Mouse (Mus musculus) liver, embryonic 14.5 days (tissue): ENCODE data around the gene Tenm2. TPM values are rescaled to one million over a fixed set of nuclear protein-coding genes. Genes with fewer than 3 reads are reported as not detected.
A peak's percentile ranks its signal among the peaks of the same experiment; 100 is the strongest.

ENCODE experiments used
- ATAC-seq: fragments of 200-750 bp; cut with Nextera tagmentation; 2 replicates; pipeline ENCODE4 v1.8.0; 2017; ENCODE audit warnings: moderate number of reproducible peaks, mild to moderate bottlenecking, moderate library complexity; ENCODE audit not compliant: insufficient read depth
- DNase-seq, 3 experiments: peaks; one replicate each; pipeline ENCODE4 v3.0.0-alpha.2; 2012 to 2013; ENCODE audit warnings: low read depth in 3 of 3, low spot score in 3 of 3
- H3K27ac ChIP-seq: fragments of 300-500 bp; sonication (generic); 2 replicates; pipeline ENCODE4 v1.5.1; 2014; ENCODE audit warnings: moderate library complexity, mild to moderate bottlenecking, control low read depth, inconsistent platforms
- H3K27me3 ChIP-seq: fragments of 300-500 bp; sonication (generic); 2 replicates; pipeline ENCODE4 v1.6.1; 2014; ENCODE audit warnings: mild to moderate bottlenecking, low read length, moderate library complexity; ENCODE audit not compliant: control insufficient read depth, insufficient read depth
- H3K36me3 ChIP-seq: fragments of 300-500 bp; sonication (generic); replicated peaks from 2 replicates; pipeline ENCODE4 v1.6.1; 2014; ENCODE audit warnings: low read depth; ENCODE audit not compliant: control insufficient read depth, insufficient read depth
- H3K4me1 ChIP-seq, 2 experiments: fragments of 200-500 bp in 1 of 2; fragments of 300-500 bp in 1 of 2; sonication (generic) in 1 of 2; replicated peaks; 2 replicates each; pipeline ENCODE4 v1.6.1; 2012 to 2014; ENCODE audit warnings: antibody characterized with exemption in 1 of 2, inconsistent platforms in 1 of 2, low read length in 1 of 2; ENCODE audit not compliant: control insufficient read depth in 2 of 2, insufficient read depth in 2 of 2
- H3K4me2 ChIP-seq: fragments of 300-500 bp; sonication (generic); 2 replicates; pipeline ENCODE4 v1.6.1; 2014; ENCODE audit warnings: low read depth, mild to moderate bottlenecking, control low read depth, moderate library complexity
- H3K4me3 ChIP-seq, 2 experiments: fragments of 200-500 bp in 1 of 2; fragments of 300-500 bp in 1 of 2; sonication (generic) in 1 of 2; 2 replicates each; pipeline ENCODE4 v1.5.1; 2012 to 2014; ENCODE audit warnings: low read depth in 2 of 2, low read length in 2 of 2, mild to moderate bottlenecking in 2 of 2, control low read depth in 1 of 2, inconsistent platforms in 1 of 2, moderate library complexity in 1 of 2; ENCODE audit not compliant: insufficient read depth in 1 of 2
- H3K9ac ChIP-seq: fragments of 300-500 bp; sonication (generic); replicated peaks from 2 replicates; pipeline ENCODE4 v1.6.1; 2014; ENCODE audit warnings: mild to moderate bottlenecking, control low read depth, moderate library complexity
- H3K9me3 ChIP-seq: fragments of 300-500 bp; sonication (generic); 2 replicates; pipeline ENCODE4 v1.6.1; 2016; ENCODE audit warnings: low read length, mixed read lengths; ENCODE audit not compliant: control insufficient read depth
- CTCF ChIP-seq: IDR thresholded peaks from 2 replicates; pipeline ENCODE4 v1.5.1; 2016; ENCODE audit warnings: antibody characterized with exemption, low read depth, control low read depth
- EP300 ChIP-seq: IDR thresholded peaks from 2 replicates; pipeline ENCODE4 v1.6.1; 2016; ENCODE audit warnings: antibody characterized with exemption, low read depth
- WGBS: fragments of 180-500 bp; shearing (Covaris S2); extraction: QIAGEN DNeasy Blood & Tissue Kit; methylation state at CpG from one replicate; pipeline ENCODE4 v1.1.7; 2014; ENCODE audit not compliant: insufficient replicate concordance; 5-methylcytosine and 5-hydroxymethylcytosine counted together
- polyA plus RNA-seq, 2 experiments: library from polyadenylated mRNA; depleted of rRNA in 1 of 2; stranded (reverse) in 1 of 2; unstranded in 1 of 2; fragments of >200 nt; fragmentation: Nextera tagmentation in 1 of 2; extraction: Ambion mirVana in 1 of 2; gene quantifications; 2 replicates each; pipeline versions ENCODE4 v1.2.1 to v1.2.3; 2012 to 2014

Gene Tenm2
- polyA plus RNA-seq, 2 experiments: 0.06 TPM; not detected in 1

- no peak overlapping the region for H3K4me3 ChIP-seq
- no peak overlapping the region for H3K9ac ChIP-seq
- ATAC-seq: no peak
- no peaks in the 10 kb centered on the region for H3K27me3 ChIP-seq
- no peak overlapping the region for H3K4me2 ChIP-seq
- H3K36me3 ChIP-seq: no peaks in the 10 kb centered on the region
- 22% methylated on average over 6 of the region's 6 CpGs for WGBS
- H3K4me1 ChIP-seq: no peaks in the 10 kb centered on the region
- DNase-seq: no peak
- TF ChIP-seq EP300: no peak
- no peak for TF ChIP-seq CTCF
- no peak overlapping the region for H3K27ac ChIP-seq
- H3K9me3 ChIP-seq: no peaks in the 10 kb centered on the region
Measured at GRCm38 (mm10) chr11:36292206-36292605, 943.6 kb downstream of the Tenm2 start.

GRCm38 (mm10) chr11:36286246-36286645 lies 949.5 kb downstream of the Tenm2 start:
- WGBS: 53% methylated on average over 6 of the region's 6 CpGs
- no peak overlapping the region for H3K27ac ChIP-seq
- H3K36me3 ChIP-seq: no peaks in the 10 kb centered on the region
- no peaks in the 10 kb centered on the region for H3K9me3 ChIP-seq
- no peak overlapping the region for H3K4me2 ChIP-seq
- no peaks in the 10 kb centered on the region for H3K4me1 ChIP-seq
- H3K4me3 ChIP-seq: no peak overlapping the region
- DNase-seq: no peak
- no peaks in the 10 kb centered on the region for H3K27me3 ChIP-seq
- TF ChIP-seq CTCF (no peak), EP300 (no peak)
- no peak for ATAC-seq
- H3K9ac ChIP-seq: no peak overlapping the region

DNA sequence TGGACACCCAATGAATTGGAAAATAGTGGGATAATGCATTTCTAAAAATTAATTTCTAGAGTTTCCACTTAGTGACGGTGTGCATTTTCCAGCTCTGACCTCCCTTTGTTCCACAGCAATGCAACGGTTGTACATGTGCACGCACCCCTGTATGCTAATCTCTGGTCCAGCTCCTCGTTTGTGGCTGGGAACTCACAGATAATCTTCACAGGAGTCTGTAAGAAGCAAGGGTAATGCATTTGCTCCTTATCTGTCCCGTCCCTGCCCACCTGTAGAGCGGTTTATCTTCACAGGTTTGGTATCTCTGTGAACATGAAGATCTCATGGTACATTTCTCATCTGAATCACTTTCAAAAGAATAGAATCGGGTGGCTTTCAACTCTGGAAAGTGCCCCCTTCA lies 955.2 kb downstream of the Tenm2 start:
- DNase-seq (peak in 1 of 3 experiments; percentile 5), ATAC-seq (peak; percentile 52; the same call in 1 of the 2 replicates)
- Histone ChIP-seq H3K27ac (no peak overlapping the region), H3K4me1 (no peaks in the 10 kb centered on the region), H3K4me2 (no peak overlapping the region), H3K27me3 (no peaks in the 10 kb centered on the region), H3K36me3 (no peaks in the 10 kb centered on the region), H3K9me3 (no peaks in the 10 kb centered on the region), H3K9ac (no peak overlapping the region), H3K4me3 (no peak overlapping the region)
- TF ChIP-seq EP300 (peak; percentile 43; the same call in 1 of the 2 replicates), CTCF (no peak)
- WGBS: 40% methylated on average over 7 of the region's 7 CpGs

GRCm38 (mm10) chr11:36277903-36278215 lies 957.9 kb downstream of the Tenm2 start:
- WGBS: 72% methylated on average over 9 of the region's 9 CpGs

DNA sequence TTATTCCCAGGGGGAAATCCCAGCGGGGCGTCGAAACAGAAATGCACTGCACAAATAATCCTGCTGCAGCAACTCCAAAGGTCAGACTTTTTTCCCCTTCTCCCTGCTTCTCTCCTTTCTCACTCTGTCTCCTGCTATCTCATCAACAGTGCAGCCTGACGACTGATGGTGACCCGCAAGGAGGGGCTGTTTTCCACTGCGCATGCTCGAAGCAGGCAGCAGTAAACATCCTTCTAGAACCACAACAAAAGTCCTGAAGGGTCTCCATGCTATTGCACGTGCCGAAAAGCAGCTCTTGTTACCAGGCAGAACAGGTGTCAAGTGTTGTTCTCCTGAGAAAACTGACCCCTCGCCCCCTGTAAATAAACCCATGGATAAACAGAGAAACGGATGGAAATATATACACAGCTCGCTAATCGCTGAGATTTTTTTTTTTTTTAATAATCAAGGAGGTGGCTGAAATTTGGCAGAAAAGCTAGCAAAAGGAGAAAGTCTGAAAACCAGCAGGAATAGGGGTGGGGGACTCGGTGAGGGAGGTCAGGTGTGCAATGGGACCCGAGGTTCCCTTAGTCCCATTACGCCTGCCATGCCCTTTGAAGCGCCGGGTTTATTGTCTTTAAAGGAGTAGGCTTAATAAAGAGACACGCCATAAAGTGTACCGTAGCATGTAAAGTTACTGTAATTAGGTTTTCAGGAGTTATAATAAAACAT lies 958.4 kb downstream of the Tenm2 start:
- no peaks in the 10 kb centered on the region for H3K36me3 ChIP-seq
- no peaks in the 10 kb centered on the region for H3K9me3 ChIP-seq
- ATAC-seq: no peak
- 66% methylated on average over 20 of the region's 20 CpGs for WGBS
- H3K27me3 ChIP-seq: no peaks in the 10 kb centered on the region
- no peak overlapping the region for H3K4me3 ChIP-seq
- H3K9ac ChIP-seq: no peak overlapping the region
- no peak overlapping the region for H3K4me2 ChIP-seq
- no peak for TF ChIP-seq CTCF
- no peak for TF ChIP-seq EP300
- H3K4me1 ChIP-seq: no peaks in the 10 kb centered on the region
- H3K27ac ChIP-seq: no peak overlapping the region
- DNase-seq: no peak

More at GRCm38 (mm10) chr11:36277903-36278215, 957.9 kb downstream of the Tenm2 start:
- no peak overlapping the region for H3K4me2 ChIP-seq
- H3K27ac ChIP-seq: no peak overlapping the region
- H3K4me3 ChIP-seq: no peak overlapping the region
- no peak for TF ChIP-seq EP300
- no peak for TF ChIP-seq CTCF
- H3K9ac ChIP-seq: no peak overlapping the region
- H3K4me1 ChIP-seq: no peaks in the 10 kb centered on the region
- no peaks in the 10 kb centered on the region for H3K36me3 ChIP-seq
- H3K9me3 ChIP-seq: no peaks in the 10 kb centered on the region
- DNase-seq: no peak
- ATAC-seq: no peak
- no peaks in the 10 kb centered on the region for H3K27me3 ChIP-seq
